Mouse (Mus musculus) mammary gland, adult 2 months (tissue): Measurements from ENCODE around the gene Themis2. TPM values are rescaled to one million over a fixed set of nuclear protein-coding genes. Genes with fewer than 3 reads are reported as not detected.

ENCODE experiments used
- polyA plus RNA-seq: library from polyadenylated mRNA; depleted of rRNA; stranded (reverse); fragments of >200 nt; gene quantifications from 2 replicates; pipeline ENCODE4 v1.2.3, GENCODE M21; 2012; ENCODE audit warnings: low replicate concordance; rRNA removed

Themis2 gene
- polyA plus RNA-seq = 25.2 and 27.1 TPM in 2 replicates

GRCm38 (mm10) chr4:132796196-132796886 lies at the start of gene Themis2:
Themis2 (minus strand) TSS chr4:132796387.

DNA sequence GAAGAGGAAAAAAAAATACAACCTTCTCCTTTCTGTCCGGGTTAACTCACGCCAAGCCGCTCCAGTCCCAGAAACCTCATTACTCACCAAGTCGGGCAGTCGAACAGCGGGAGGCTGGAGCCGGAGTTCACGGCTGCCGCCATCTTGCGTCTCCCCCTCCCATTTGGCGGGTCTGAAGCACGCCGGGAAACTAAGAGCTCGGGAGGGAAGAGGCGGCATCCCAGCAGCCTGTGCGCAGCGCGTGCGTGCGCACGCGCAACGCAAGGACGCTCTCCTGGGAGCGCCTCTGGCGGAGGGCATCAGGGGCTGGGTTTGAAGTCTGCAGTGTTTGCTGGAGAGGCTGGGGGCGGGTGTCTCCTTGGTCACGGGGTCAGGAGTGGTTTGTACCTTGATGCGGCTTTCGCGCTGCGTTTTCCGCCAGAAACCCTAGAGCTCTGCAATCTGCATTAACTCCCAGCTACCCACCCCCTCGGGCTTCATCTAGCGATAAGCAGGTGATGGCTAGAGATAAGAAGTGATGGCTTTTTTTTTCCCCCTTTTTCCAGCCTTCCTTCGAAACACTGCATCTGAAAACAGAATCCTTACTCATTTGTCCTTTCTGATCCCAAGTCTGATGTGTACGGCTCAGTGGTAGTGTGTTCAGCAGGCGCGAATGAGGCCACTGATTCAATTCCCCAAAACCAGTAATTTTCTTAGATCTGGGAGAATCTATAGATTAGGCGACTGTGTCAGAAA lies 47.0 kb upstream of the Themis2 start, which contains the start of gene Ppp1r8:
Ppp1r8 (minus strand) TSS at position 200 of the 735 bp plus-strand sequence.

GRCm38 (mm10) chr4:132767914-132768876 lies 28.0 kb downstream of the Themis2 start, which contains the start of gene Rpa2:
Rpa2 (plus strand) TSS chr4:132768332.

DNA sequence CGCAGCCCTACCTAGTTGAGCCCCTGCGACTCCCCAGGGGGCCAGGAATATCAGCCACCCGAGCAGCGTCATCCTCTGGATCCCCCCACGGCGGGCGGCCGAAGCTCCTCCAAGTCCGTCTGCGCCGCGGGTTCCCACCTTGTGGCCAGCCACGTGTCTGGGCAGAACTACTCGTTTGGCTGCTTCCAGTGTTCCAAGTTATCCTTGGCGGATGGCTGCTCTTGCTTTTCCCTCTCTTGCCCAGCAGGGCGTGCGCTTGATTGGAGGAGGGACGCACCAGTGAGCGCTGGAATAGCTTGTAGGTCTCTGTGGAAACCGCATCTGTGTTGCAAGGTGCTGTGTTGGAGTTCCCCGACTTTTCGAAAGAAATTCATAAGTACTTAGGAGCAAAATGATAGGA lies 39.2 kb downstream of the Themis2 start, which contains the start of gene Smpdl3b:
Smpdl3b (minus strand) TSS at position 279 of the 400 bp plus-strand sequence.

DNA sequence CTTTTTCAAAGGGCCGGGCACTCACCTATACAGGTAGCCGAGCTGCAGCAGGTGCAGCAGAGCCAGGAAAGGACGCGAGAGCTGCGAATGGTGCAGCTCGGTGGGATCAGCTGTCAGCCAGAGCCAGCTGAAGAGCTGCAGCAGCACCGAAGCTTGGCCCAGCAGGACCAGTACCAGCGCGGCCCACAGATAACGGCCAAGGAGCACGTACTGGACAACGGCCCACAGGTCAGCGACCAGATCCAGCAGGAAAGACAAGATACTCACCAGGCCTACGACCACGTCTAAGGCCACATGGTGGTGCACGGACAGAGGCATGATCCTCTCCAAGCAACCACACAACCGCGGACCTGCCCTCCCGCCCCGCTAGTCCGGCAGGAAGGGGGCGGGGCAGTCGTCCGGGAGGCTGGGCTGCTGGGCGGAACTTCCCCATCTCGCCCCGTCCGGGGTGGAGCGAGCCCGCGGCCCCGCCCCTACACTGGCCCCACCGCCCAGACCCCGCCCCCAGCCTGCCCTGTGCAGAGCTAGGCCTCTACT lies 64.0 kb downstream of the Themis2 start, which contains the start of gene Xkr8:
Xkr8 (minus strand) TSS at position 399 of the 537 bp plus-strand sequence.

Other genes with a start within 250 kb of the Themis2 start
- gene Ptafr, start 232.3 kb downstream of the Themis2 start, polyA plus RNA-seq = 23.8 and 35.8 TPM in 2 replicates
- gene Eya3, start 157.4 kb downstream of the Themis2 start, polyA plus RNA-seq = 19.6 and 44.2 TPM in 2 replicates
- 8.1 and 8.8 TPM in 2 replicates for gene Xkr8, start 63.8 kb downstream of the Themis2 start, polyA plus RNA-seq
- 4.0 and 5.0 TPM in 2 replicates for gene Smpdl3b, start 39.1 kb downstream of the Themis2 start, polyA plus RNA-seq
- gene Rpa2, start 28.1 kb downstream of the Themis2 start, polyA plus RNA-seq = 11.9 and 12.8 TPM in 2 replicates
- gene Ppp1r8, start 46.8 kb upstream of the Themis2 start, polyA plus RNA-seq = 22.5 and 31.9 TPM in 2 replicates
- gene Stx12, start 88.1 kb upstream of the Themis2 start, polyA plus RNA-seq = 13.1 and 22.5 TPM in 2 replicates
- gene Fam76a, start 126.2 kb upstream of the Themis2 start, polyA plus RNA-seq = 12.4 and 12.9 TPM in 2 replicates
- 8.5 and 9.4 TPM in 2 replicates for gene Fgr, start 177.7 kb upstream of the Themis2 start, polyA plus RNA-seq
- 22.1 and 54.1 TPM in 2 replicates for gene Ahdc1, start 214.9 kb upstream of the Themis2 start, polyA plus RNA-seq